Mouse (Mus musculus): ENCODE results near the gene Cbl. TPM values are rescaled to one million over a fixed set of nuclear protein-coding genes. Genes with fewer than 3 reads are reported as not detected.

Cbl gene
- total RNA-seq, 1 experiment from 2014 or later: 32.7 TPM

DNA sequence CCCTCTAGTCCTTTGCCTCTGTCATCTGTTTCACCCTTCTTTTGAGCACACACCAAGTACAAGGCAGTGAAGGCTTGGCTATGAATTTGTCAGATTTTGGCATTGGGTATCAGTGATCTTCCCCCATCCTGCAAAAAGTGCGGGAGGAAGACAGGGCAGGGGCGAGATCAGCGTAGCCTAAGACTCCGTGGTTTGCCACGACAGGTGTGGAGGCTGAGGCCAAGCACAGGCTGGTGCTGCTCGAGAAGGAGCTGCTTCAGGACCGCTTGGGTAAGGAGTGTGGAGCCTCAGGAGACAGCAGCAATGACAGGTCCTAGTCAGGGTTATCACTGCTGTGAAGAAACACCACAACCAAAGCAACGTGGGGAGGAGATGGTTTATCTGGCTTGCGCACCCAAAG, 7.6 kb upstream of the Cbl start:
- no peak for ATAC-seq (replicated peaks; ENCODE audit: low read depth, poor library complexity, severe bottlenecking)

- ATAC-seq (replicated peaks; ENCODE audit: low read depth, poor library complexity, severe bottlenecking): no peak
Measured at GRCm38 (mm10) chr9:44240911-44241310, 7.1 kb upstream of the Cbl start.

- no peak for ATAC-seq (replicated peaks; ENCODE audit: low read depth, poor library complexity, severe bottlenecking)
Measured at GRCm38 (mm10) chr9:44240399-44240798, 6.5 kb upstream of the Cbl start, which contains the start of gene Ccdc153. Gene Ccdc153 (plus strand): TSS chr9:44240676.

- peak; percentile 64 for ATAC-seq (replicated peaks; ENCODE audit: low read depth, poor library complexity, severe bottlenecking)
Measured at GRCm38 (mm10) chr9:44239447-44239846, 5.6 kb upstream of the Cbl start.

DNA sequence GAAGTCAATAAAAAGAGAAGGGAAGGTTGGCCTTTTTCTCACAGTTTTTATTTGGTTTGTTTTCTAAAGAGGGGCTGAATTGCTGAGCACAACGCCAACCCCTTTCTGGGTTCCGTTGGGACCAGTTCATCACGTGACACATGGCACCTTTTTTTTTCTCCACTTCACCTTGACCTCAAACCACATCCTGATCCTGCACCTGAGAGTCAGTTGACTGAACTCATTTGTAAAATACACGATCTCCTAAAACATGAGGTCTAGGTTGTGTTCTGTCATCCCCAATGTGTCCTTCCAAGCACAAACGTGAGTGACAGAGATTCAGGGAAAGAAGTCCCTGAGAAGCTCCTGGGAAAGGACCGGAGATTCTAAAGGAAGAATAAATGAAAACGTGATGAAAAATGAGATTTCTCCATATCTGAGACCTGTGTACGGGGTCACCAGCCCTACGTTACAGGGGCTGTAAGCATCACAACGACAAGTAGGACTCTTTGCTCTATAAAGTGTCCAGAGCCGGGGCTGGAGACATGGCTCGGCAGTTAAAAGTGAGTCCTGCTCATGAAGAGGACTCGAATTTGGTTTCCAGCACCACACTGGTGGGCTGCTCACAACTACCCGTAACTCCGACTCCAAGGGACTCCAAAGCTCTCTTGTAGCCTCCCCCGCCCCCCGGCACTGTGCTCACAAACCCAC, 4.8 kb upstream of the Cbl start:
- ATAC-seq (replicated peaks; ENCODE audit: low read depth, poor library complexity, severe bottlenecking): no peak

- no peak for ATAC-seq (replicated peaks; ENCODE audit: low read depth, poor library complexity, severe bottlenecking)
Measured at GRCm38 (mm10) chr9:44237128-44237527, 3.3 kb upstream of the Cbl start.

DNA sequence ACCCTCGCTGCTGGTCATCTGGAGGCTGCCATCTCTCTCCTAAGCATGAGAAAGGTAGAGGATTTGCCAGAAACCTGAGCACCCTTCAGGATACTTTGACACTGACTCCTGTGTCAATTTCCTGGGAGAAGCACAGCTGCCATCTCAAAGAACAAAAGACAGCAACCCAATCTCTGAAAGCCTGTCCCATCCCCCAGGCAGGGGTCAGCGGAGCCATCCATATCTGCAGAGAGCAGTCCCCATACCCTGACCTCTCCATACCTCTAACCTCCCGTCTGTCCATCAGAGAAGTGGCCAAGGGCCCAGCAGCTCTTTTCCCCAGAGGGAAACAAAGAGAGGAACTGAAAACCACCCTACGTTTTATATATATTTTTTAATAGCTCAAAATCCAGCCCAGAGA, 2.8 kb upstream of the Cbl start:
- no peak for ATAC-seq (replicated peaks; ENCODE audit: low read depth, poor library complexity, severe bottlenecking)

GRCm38 (mm10) chr9:44234479-44235427, 904 bp upstream of the Cbl start:
- peak; percentile 62 for ATAC-seq (replicated peaks; ENCODE audit: low read depth, poor library complexity, severe bottlenecking)

DNA sequence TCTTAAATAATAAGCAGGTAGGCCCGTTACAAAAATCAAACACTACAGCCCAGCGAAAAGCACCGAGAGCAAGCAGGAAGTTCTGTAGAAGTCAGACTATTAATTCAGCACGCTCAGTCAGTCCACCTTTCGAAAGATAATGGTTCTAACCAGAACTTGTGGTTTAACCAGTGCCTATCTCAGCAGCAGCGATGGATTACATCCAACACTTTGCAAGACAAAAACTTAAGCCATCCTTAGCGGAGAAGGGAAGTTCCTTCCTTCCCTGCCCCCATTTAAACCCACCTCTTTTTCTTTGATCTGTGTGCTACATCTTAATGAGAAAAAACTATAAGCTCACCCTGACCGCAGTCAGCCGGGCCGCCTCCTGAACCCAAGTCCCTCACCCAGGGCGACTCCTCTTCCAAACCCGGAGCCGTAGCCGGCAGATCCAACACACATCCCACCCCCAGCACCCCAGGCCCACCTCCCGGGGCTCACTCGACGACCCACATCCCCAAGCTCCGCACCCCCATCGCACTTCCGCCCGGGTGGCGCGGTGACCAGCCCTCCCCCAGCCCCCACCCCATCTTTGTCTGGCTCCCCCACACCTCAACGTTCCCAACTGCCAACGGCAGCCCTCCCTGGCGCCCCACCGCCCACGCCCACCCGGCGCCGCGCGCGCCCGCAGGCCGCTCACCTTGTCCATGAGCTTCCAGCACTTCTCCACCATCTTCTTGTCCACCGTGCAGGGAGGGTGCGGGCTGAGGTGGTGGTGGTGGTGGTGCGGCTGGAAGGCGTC, 638 bp downstream of the Cbl start:
- ATAC-seq (replicated peaks; ENCODE audit: low read depth, poor library complexity, severe bottlenecking): peak; percentile 13

DNA sequence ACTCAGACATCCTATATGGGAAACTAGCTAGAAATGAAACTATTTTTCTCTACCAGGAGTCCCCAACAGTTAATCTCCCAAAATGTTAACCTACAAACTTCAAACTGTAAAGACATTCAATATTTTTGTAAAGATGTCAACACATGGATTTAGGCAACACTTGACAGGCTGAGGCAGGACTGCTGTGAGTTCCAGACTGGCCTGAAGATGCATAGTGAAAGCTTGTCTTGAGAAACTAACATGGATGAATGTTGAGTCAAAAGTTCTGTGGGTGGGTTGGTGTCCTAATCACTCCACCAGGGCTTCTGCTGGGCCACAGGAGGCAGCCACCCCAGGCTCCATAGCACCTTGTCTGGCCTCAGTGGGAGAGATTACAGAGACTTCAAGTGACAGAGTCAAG, 2.2 kb downstream of the Cbl start:
- no peak for ATAC-seq (replicated peaks; ENCODE audit: low read depth, poor library complexity, severe bottlenecking)

GRCm38 (mm10) chr9:44225993-44226392, 7.9 kb downstream of the Cbl start:
- no peak for ATAC-seq (replicated peaks; ENCODE audit: low read depth, poor library complexity, severe bottlenecking)

DNA sequence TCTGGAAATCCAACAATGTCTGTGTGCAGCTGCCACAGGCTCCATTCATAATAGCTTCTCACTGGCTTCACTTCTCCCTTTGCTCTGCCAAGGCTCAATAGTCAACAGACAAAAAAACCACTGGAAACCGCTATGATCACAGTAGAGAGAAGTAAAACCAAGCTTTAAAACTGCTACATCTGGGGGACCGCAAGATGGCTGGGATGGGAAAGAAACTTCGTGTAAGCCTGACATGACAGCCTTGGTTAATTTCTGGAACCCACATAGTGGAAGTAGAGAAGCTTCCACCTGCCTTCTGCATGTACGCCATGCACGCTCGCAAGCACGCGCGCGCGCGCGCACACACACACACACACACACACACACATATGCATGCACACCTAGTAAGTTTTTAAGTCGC, 20.3 kb downstream of the Cbl start:
- ATAC-seq (replicated peaks; ENCODE audit: low read depth, poor library complexity, severe bottlenecking): peak; percentile 95

GRCm38 (mm10) chr9:44212406-44212805, 21.4 kb downstream of the Cbl start:
- ATAC-seq (replicated peaks; ENCODE audit: low read depth, poor library complexity, severe bottlenecking): no peak

DNA sequence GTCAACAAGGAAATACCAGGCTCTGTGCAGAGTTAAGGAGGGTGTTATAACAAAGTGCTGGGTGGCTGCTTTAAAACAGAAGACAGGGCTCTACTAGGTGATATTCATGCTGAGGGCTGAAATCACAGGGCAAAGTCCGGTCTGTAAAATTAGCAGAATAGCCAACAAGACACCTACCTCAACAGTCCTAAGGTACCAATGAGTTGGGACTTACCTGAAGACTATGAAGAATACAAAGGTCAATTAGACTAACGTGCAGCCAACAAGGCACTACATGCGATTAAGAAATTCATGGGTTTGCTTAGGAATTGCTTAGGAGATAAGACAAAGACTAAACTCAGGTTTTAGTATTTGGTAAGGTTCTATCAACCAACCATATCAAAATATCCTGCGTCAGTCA, 24.4 kb downstream of the Cbl start:
- no peak for ATAC-seq (replicated peaks; ENCODE audit: low read depth, poor library complexity, severe bottlenecking)

- no peak for ATAC-seq (replicated peaks; ENCODE audit: low read depth, poor library complexity, severe bottlenecking)
Measured at GRCm38 (mm10) chr9:44207840-44208239, 26.0 kb downstream of the Cbl start.

- no peak for ATAC-seq (replicated peaks; ENCODE audit: low read depth, poor library complexity, severe bottlenecking)
Measured at GRCm38 (mm10) chr9:44200458-44200857, 33.4 kb downstream of the Cbl start.

DNA sequence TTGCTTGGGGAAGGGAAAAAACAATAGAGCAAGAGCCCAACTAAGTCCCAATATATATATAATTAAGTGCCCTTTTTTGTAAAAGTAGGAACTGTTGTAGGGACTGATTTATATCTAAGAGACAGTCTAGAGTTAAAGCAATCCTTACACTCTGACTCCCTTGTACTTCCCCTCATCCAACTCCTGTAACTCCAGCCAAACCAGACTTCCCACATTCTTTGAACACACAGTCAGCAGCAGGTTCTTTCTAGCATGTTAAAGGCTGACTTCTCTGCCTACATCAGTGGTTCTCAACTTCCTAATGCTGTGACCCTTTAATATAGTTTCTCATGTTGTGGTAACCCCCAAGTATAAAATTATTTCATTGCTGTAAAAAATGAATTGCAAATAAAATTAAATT, 34.3 kb downstream of the Cbl start:
- ATAC-seq (replicated peaks; ENCODE audit: low read depth, poor library complexity, severe bottlenecking): no peak

- ATAC-seq (replicated peaks; ENCODE audit: low read depth, poor library complexity, severe bottlenecking): no peak
Measured at GRCm38 (mm10) chr9:44199166-44199565, 34.7 kb downstream of the Cbl start.

GRCm38 (mm10) chr9:44196354-44196753, 37.5 kb downstream of the Cbl start:
- ATAC-seq (replicated peaks; ENCODE audit: low read depth, poor library complexity, severe bottlenecking): no peak

GRCm38 (mm10) chr9:44194000-44194399, 39.8 kb downstream of the Cbl start:
- peak; percentile 49 for ATAC-seq (replicated peaks; ENCODE audit: low read depth, poor library complexity, severe bottlenecking)

DNA sequence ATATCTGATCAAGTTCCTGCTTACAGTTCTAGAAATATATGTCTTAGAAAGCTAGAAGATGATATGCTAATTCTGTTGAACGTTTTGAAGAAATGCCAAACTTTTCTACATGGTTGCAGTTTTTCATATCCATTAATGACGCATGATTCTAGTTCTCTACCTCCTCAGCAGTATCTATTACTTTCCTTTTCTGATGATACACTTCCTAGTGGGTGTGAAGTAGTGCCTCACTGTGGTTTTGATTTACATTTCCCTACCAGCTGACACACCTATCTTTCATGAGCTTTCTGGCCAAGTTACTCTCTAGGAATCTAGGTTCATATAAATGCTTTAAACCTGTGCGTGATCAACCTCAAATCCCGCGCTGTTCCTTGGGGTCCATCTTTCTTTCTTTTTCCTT, 41.1 kb downstream of the Cbl start:
- ATAC-seq (replicated peaks; ENCODE audit: low read depth, poor library complexity, severe bottlenecking): no peak

Data from common myeloid progenitor, adult 5-6 weeks (primary cell).